Mouse (Mus musculus): Measurements from ENCODE around the gene Arsa. TPM values are rescaled to one million over a fixed set of nuclear protein-coding genes. Genes with fewer than 3 reads are reported as not detected.

Gene Arsa
- polyA plus RNA-seq, 1 experiment = 33.2 TPM

DNA sequence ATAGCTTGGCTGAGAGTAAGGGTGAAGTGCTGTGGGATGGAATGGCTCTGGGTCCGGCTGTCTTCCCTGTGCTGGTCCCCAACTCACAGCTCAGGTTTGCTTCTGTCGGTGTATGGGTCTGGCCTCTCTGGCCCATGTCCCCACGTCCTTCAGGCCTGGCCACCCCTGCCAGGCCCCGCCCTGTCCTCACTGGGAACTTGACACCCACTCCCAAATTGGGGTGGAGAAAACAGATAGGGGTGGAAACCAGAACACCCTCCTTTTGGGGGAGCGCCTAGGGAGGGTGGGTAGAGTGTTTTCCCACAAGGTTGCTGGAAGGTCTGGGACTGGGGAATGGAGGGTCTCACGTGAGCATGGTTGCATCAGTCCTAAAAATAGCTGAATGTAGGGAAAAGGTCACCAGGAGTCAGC lies 51.5 kb downstream of the Arsa start, which contains the start of gene Cpt1b:
TSS of gene Cpt1b (minus strand) at position 153 of the 411 bp plus-strand sequence.
- Histone ChIP-seq H3K36me3 (ENCODE audit: control insufficient read depth, insufficient read depth) (peaks cover 9% of the 10 kb centered on the region), H3K27me3 (ENCODE audit: control insufficient read depth, insufficient read depth, insufficient read length) (no peaks in the 10 kb centered on the region), H3ac (ENCODE audit: control insufficient read depth, insufficient read length) (no peak within 1 kb of the TSS), H3K79me2 (ENCODE audit: control insufficient read depth, insufficient read depth) (peaks cover 12% of the 10 kb centered on the region), H3K4me3 (no peak within 1 kb of the TSS), H3K4me2 (ENCODE audit: low read depth) (no peak within 1 kb of the TSS)
- no peak for TF ChIP-seq MAX (IDR thresholded peaks at IDR 0.05; ENCODE audit: low read depth)
- TF ChIP-seq TCF12 (IDR thresholded peaks at IDR 0.05; ENCODE audit: insufficient read depth, poor library complexity, severe bottlenecking) = no peak
- no peak for TF ChIP-seq E2F4 (IDR thresholded peaks at IDR 0.05; ENCODE audit: insufficient read depth)
- peak; percentile 71 for TF ChIP-seq POLR2AphosphoS2 (IDR thresholded peaks at IDR 0.05; ENCODE audit: insufficient read length, low read depth)

DNA sequence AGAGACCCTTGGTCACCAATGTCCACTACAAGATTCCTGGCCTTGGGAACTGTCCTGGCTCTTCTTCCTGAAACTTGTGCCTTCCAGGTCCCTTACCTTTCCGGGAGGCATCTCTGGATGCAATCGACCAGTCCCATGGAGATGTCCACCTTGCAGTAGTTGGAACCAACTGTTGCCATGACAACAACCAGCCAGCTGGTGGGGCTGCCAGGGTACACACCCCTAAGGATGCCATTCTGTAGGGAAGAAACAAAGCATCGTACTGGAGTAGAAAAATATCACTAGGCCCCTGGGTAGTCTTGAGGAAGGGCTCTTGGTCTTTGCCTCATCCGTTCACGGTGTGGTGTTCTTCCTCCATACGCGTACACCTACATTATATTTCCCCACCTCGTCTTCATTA lies 52.6 kb downstream of the Arsa start:
- H3ac ChIP-seq (ENCODE audit: control insufficient read depth, insufficient read length) = no peak overlapping the region
- H3K4me2 ChIP-seq (ENCODE audit: low read depth) = no peak overlapping the region
- H3K27me3 ChIP-seq (ENCODE audit: control insufficient read depth, insufficient read depth, insufficient read length) = no peaks in the 10 kb centered on the region
- H3K36me3 ChIP-seq (ENCODE audit: control insufficient read depth, insufficient read depth) = peaks cover 16% of the 10 kb centered on the region
- no peak overlapping the region for H3K4me3 ChIP-seq
- peaks cover 12% of the 10 kb centered on the region for H3K79me2 ChIP-seq (ENCODE audit: control insufficient read depth, insufficient read depth)
- TF ChIP-seq SRF (IDR thresholded peaks at IDR 0.05; ENCODE audit: control insufficient read depth, insufficient read length, low read depth) = no peak
- no peak for TF ChIP-seq TCF12 (IDR thresholded peaks at IDR 0.05; ENCODE audit: insufficient read depth, poor library complexity, severe bottlenecking)
- TF ChIP-seq MAX (IDR thresholded peaks at IDR 0.05; ENCODE audit: low read depth) = no peak
- no peak for TF ChIP-seq MYOD1 (IDR thresholded peaks at IDR 0.05; ENCODE audit: control insufficient read depth in 1 of 3, insufficient read length in 2 of 3, low read depth in 2 of 3)
- no peak for TF ChIP-seq CEBPB (IDR thresholded peaks at IDR 0.05; ENCODE audit: insufficient read depth, poor library complexity, severe bottlenecking)
- TF ChIP-seq POLR2A (IDR thresholded peaks at IDR 0.05; ENCODE audit: insufficient read length, low read depth) = no peak
- no peak for TF ChIP-seq POLR2AphosphoS2 (IDR thresholded peaks at IDR 0.05; ENCODE audit: insufficient read length, low read depth)

Other genes starting within 250 kb of the Arsa start
- gene Sbf1, start 162.1 kb downstream of the Arsa start, polyA plus RNA-seq (2012; fragmentation: generic; extraction: Trizol) = 222 TPM
- 71.1 TPM for gene Adm2, start 154.7 kb downstream of the Arsa start, polyA plus RNA-seq (2012; fragmentation: generic; extraction: Trizol)
- gene Miox, start 143.0 kb downstream of the Arsa start, polyA plus RNA-seq (2012; fragmentation: generic; extraction: Trizol) = 0.04 TPM
- 96.5 TPM for gene Lmf2, start 121.8 kb downstream of the Arsa start, polyA plus RNA-seq (2012; fragmentation: generic; extraction: Trizol)
- gene Ncaph2, start 121.7 kb downstream of the Arsa start, polyA plus RNA-seq (2012; fragmentation: generic; extraction: Trizol) = 182 TPM
- gene Sco2, start 103.6 kb downstream of the Arsa start, polyA plus RNA-seq (2012; fragmentation: generic; extraction: Trizol) = 28.0 TPM
- 4.1 TPM for gene Tymp, start 100.4 kb downstream of the Arsa start, polyA plus RNA-seq (2012; fragmentation: generic; extraction: Trizol)
- gene Odf3b, start 98.1 kb downstream of the Arsa start, polyA plus RNA-seq (2012; fragmentation: generic; extraction: Trizol) = not detected
- not detected for gene Klhdc7b, start 92.5 kb downstream of the Arsa start, polyA plus RNA-seq (2012; fragmentation: generic; extraction: Trizol)
- not detected for gene Syce3, start 66.9 kb downstream of the Arsa start, polyA plus RNA-seq (2012; fragmentation: generic; extraction: Trizol)
- gene Cpt1b, start 51.6 kb downstream of the Arsa start, polyA plus RNA-seq (2012; fragmentation: generic; extraction: Trizol) = 5.9 TPM
- gene C730034F03Rik, start 47.8 kb downstream of the Arsa start, polyA plus RNA-seq (2012; fragmentation: generic; extraction: Trizol) = 0.80 TPM
- 0.11 TPM for gene Gm44502, start 47.7 kb downstream of the Arsa start, polyA plus RNA-seq (2012; fragmentation: generic; extraction: Trizol)
- 35.6 TPM for gene Chkb, start 47.5 kb downstream of the Arsa start, polyA plus RNA-seq (2012; fragmentation: generic; extraction: Trizol)
- 0.01 TPM for gene Mapk8ip2, start 23.5 kb downstream of the Arsa start, polyA plus RNA-seq (2012; fragmentation: generic; extraction: Trizol)
- gene Shank3, start 22.2 kb upstream of the Arsa start, polyA plus RNA-seq (2012; fragmentation: generic; extraction: Trizol) = 1.4 TPM
- gene Acr, start 90.9 kb upstream of the Arsa start, polyA plus RNA-seq (2012; fragmentation: generic; extraction: Trizol) = not detected
- 13.9 TPM for gene Rabl2, start 114.5 kb upstream of the Arsa start, polyA plus RNA-seq (2012; fragmentation: generic; extraction: Trizol)